Comparison of ENCODE assay signal across 12 mouse cellular contexts in genomic region chr7:18942376-18942775, GRCm38 (mm10). TPM values are rescaled to one million over a fixed set of nuclear protein-coding genes. Genes with fewer than 3 reads are reported as not detected.
A peak's percentile ranks its signal among the peaks of the same experiment; 100 is the strongest.
DNase-seq lines count a peak whose midpoint lies in the region; ATAC-seq and TF ChIP-seq lines count a peak whose summit lies in the region.
"Had no signal": no experiment of that assay in that cellular context is flagged by ENCODE, and none has a peak within 500 bp of the region (broad histone marks: within the 10 kb centered on the region; RNA-seq: fewer than 3 reads in every experiment).

No protein-coding gene starts in this region.

- TF ChIP-seq POLR2A in thymus, adult 2 months (IDR thresholded peaks at IDR 0.05; ENCODE audit: control insufficient read depth, extremely low read depth, insufficient read depth, low read length, poor library complexity): no peak

- H3K4me1 ChIP-seq in forebrain, embryonic 10.5 days: peaks cover 51% of the 10 kb centered on the region
- H3K4me1 ChIP-seq in hindbrain, postnatal 0 days (ENCODE audit: insufficient read depth, low read length): no peaks in the 10 kb centered on the region; the same call in 1 of the 2 replicates
- peaks cover 24% of the 10 kb centered on the region for H3K4me1 ChIP-seq in neural tube, embryonic 14.5 days (ENCODE audit: control insufficient read depth, insufficient read depth, low read length)
- H3K4me1 ChIP-seq in thymus, adult 2 months (replicated peaks; ENCODE audit: control insufficient read depth, insufficient read depth, low read length): no peaks in the 10 kb centered on the region
- H3K4me1 ChIP-seq: liver, embryonic 13.5 days had no signal

- no peaks in the 10 kb centered on the region for H3K27me3 ChIP-seq in forebrain, embryonic 10.5 days (ENCODE audit: poor library complexity, severe bottlenecking)
- H3K27me3 ChIP-seq in hindbrain, postnatal 0 days (ENCODE audit: insufficient read depth, low read length): no peaks in the 10 kb centered on the region
- no peaks in the 10 kb centered on the region for H3K27me3 ChIP-seq in neural tube, embryonic 14.5 days (ENCODE audit: control insufficient read depth, insufficient read depth, low read length)
- no peaks in the 10 kb centered on the region for H3K27me3 ChIP-seq in thymus, adult 2 months (ENCODE audit: control insufficient read depth, insufficient read depth, low read length)

- H3K4me3 ChIP-seq in forebrain, embryonic 10.5 days: peak overlapping the region; percentile 16; the same call in 1 of the 2 replicates
- H3K4me3 ChIP-seq in hindbrain, postnatal 0 days (ENCODE audit: low read length): no peak overlapping the region
- H3K4me3 ChIP-seq in neural tube, embryonic 14.5 days (ENCODE audit: low read depth, low read length): no peak overlapping the region
- no peak overlapping the region for H3K4me3 ChIP-seq in thymus, adult 2 months (ENCODE audit: control insufficient read depth, insufficient read depth, low read length)
- H3K4me3 ChIP-seq: liver, embryonic 13.5 days had no signal

- peaks cover 30% of the 10 kb centered on the region for H3K36me3 ChIP-seq in forebrain, embryonic 10.5 days (replicated peaks)
- peaks cover 15% of the 10 kb centered on the region; the same call in 1 of the 2 replicates for H3K36me3 ChIP-seq in hindbrain, postnatal 0 days (ENCODE audit: insufficient read depth, low read length)
- peaks cover 11% of the 10 kb centered on the region; the same call in 1 of the 2 replicates for H3K36me3 ChIP-seq in neural tube, embryonic 14.5 days (ENCODE audit: control insufficient read depth, insufficient read depth, low read length)
- H3K36me3 ChIP-seq in thymus, adult 2 months (ENCODE audit: control insufficient read depth, insufficient read depth, low read length): no peaks in the 10 kb centered on the region
- H3K36me3 ChIP-seq: liver, embryonic 13.5 days had no signal

- H3K4me2 ChIP-seq in hindbrain, postnatal 0 days (ENCODE audit: low read depth, low read length): 0 out of 2 replicates have a peak overlapping the region, but pooled peaks have one; percentile 5
- H3K4me2 ChIP-seq in neural tube, embryonic 14.5 days (ENCODE audit: low read depth, low read length): peak overlapping the region; percentile 14; the same call in 1 of the 2 replicates
- H3K4me2 ChIP-seq: liver, embryonic 13.5 days had no signal

- DNase-seq in retina, postnatal 1 day: peak; percentile 73
- DNase-seq in retina, embryonic 14.5 days (ENCODE audit: low spot score): no peak
- no peak for DNase-seq in forebrain, embryonic 10.5 days (ENCODE audit: extremely low spot score, low spot score)
- DNase-seq in hindbrain, postnatal 0 days (ENCODE audit: low spot score): peak; percentile 72
- no peak for DNase-seq in lung, postnatal 14 days
- DNase-seq in thymus, adult 2 months: no peak
- DNase-seq: cerebellum, adult 11 months; heart, adult 18-20 months; liver, embryonic 13.5 days had no signal

- 35% methylated on average over 1 of the region's 1 CpGs for WGBS in forebrain, embryonic 10.5 days
- WGBS in hindbrain, postnatal 0 days: 6% methylated on average over 1 of the region's 1 CpGs
- 5% methylated on average over 1 of the region's 1 CpGs for WGBS in neural tube, embryonic 14.5 days
- WGBS in thymus, adult 2 months: 84% methylated on average over 1 of the region's 1 CpGs

- H3K27ac ChIP-seq in forebrain, embryonic 10.5 days: peak overlapping the region; percentile 81
- peak overlapping the region; percentile 67 for H3K27ac ChIP-seq in hindbrain, postnatal 0 days
- H3K27ac ChIP-seq in neural tube, embryonic 14.5 days (ENCODE audit: low read depth, low read length): peak overlapping the region; percentile 55
- no peak overlapping the region for H3K27ac ChIP-seq in thymus, adult 2 months (ENCODE audit: control insufficient read depth, insufficient read depth, low read length)
- H3K27ac ChIP-seq: liver, embryonic 13.5 days had no signal

- H3K9me3 ChIP-seq in forebrain, embryonic 10.5 days: no peaks in the 10 kb centered on the region
- H3K9me3 ChIP-seq in hindbrain, postnatal 0 days (ENCODE audit: low read length): no peaks in the 10 kb centered on the region
- no peaks in the 10 kb centered on the region for H3K9me3 ChIP-seq in neural tube, embryonic 14.5 days (ENCODE audit: control insufficient read depth, low read length)
- H3K9me3 ChIP-seq: liver, embryonic 13.5 days had no signal

- H3K9ac ChIP-seq in hindbrain, postnatal 0 days (replicated peaks; ENCODE audit: low read length): 0 out of 2 replicates have a peak overlapping the region, but pooled peaks have one; percentile 1
- H3K9ac ChIP-seq in neural tube, embryonic 14.5 days (replicated peaks; ENCODE audit: low read depth, low read length): no peak overlapping the region
- H3K9ac ChIP-seq: liver, embryonic 13.5 days had no signal

- peak; percentile 82 for ATAC-seq in hindbrain, postnatal 0 days
- peak; percentile 68; the same call in 1 of the 2 replicates for ATAC-seq in neural tube, embryonic 14.5 days (ENCODE audit: low read depth)
- ATAC-seq: inflammation-experienced regulatory T-cells, adult 6 months had no signal

- no peak for TF ChIP-seq CTCF in hindbrain, postnatal 0 days (IDR thresholded peaks at IDR 0.05; ENCODE audit: low read depth)
- TF ChIP-seq CTCF in thymus, adult 2 months (IDR thresholded peaks at IDR 0.05; ENCODE audit: borderline replicate concordance, control insufficient read depth, extremely low read depth, insufficient read depth, low read length, poor library complexity): no peak

RNA-seq across cellular contexts. Expression of gene Nova2, which starts 16.7 kb away (rescaled TPM):
- polyA plus RNA-seq in forebrain, embryonic 10.5 days (2016; fragmentation: Nextera tagmentation; extraction: Ambion mirVana): 2.2 and 2.9 TPM in 2 replicates
- total RNA-seq in hindbrain, postnatal 0 days (2014; rRNA removed): 18.3 and 19.8 TPM in 2 replicates
- polyA plus RNA-seq in hindbrain, postnatal 0 days (2015; fragmentation: Nextera tagmentation; extraction: Ambion mirVana): 9.2 and 9.7 TPM in 2 replicates
- polyA plus RNA-seq in neural tube, embryonic 14.5 days (2014; fragmentation: Nextera tagmentation; extraction: Ambion mirVana): 17.1 and 18.4 TPM in 2 replicates
- 0.39 and 0.40 TPM in 2 replicates for polyA plus RNA-seq in thymus, adult 2 months (2012; rRNA removed)
- total RNA-seq: megakaryocyte, adult 5-6 weeks had no signal

RNA-seq across cellular contexts. Expression of gene Ccdc61, which starts 32.2 kb away (rescaled TPM):
- 30.0 and 31.0 TPM in 2 replicates for polyA plus RNA-seq in forebrain, embryonic 10.5 days (2016; fragmentation: Nextera tagmentation; extraction: Ambion mirVana)
- 22.0 and 31.5 TPM in 2 replicates for total RNA-seq in hindbrain, postnatal 0 days (2014; rRNA removed)
- polyA plus RNA-seq in hindbrain, postnatal 0 days (2015; fragmentation: Nextera tagmentation; extraction: Ambion mirVana): 32.9 and 35.2 TPM in 2 replicates
- 17.6 and 20.2 TPM in 2 replicates for polyA plus RNA-seq in neural tube, embryonic 14.5 days (2014; fragmentation: Nextera tagmentation; extraction: Ambion mirVana)
- 56.5 and 67.1 TPM in 2 replicates for polyA plus RNA-seq in thymus, adult 2 months (2012; rRNA removed)

RNA-seq across cellular contexts. Expression of gene Nanos2, which starts 44.8 kb away (rescaled TPM):
- polyA plus RNA-seq in forebrain, embryonic 10.5 days (2016; fragmentation: Nextera tagmentation; extraction: Ambion mirVana): 0.15 TPM in 1 of 2 replicates, not detected in the other
- 1.3 and 2.6 TPM in 2 replicates for total RNA-seq in hindbrain, postnatal 0 days (2014; rRNA removed)
- polyA plus RNA-seq in hindbrain, postnatal 0 days (2015; fragmentation: Nextera tagmentation; extraction: Ambion mirVana): 1.6 TPM in 2 replicates
- polyA plus RNA-seq in neural tube, embryonic 14.5 days (2014; fragmentation: Nextera tagmentation; extraction: Ambion mirVana): 0.84 and 1.1 TPM in 2 replicates
- 0.12 TPM in 1 of 2 replicates, not detected in the other for polyA plus RNA-seq in thymus, adult 2 months (2012; rRNA removed)
- total RNA-seq: heart, adult 18-20 months; megakaryocyte, adult 5-6 weeks had no signal
- polyA plus RNA-seq: inflammation-experienced regulatory T-cells, adult 6 months; liver, embryonic 13.5 days had no signal

RNA-seq across cellular contexts. Expression of gene Mypop, which starts 48.7 kb away (rescaled TPM):
- polyA plus RNA-seq in forebrain, embryonic 10.5 days (2016; fragmentation: Nextera tagmentation; extraction: Ambion mirVana): 3.9 and 4.4 TPM in 2 replicates
- total RNA-seq in hindbrain, postnatal 0 days (2014; rRNA removed): 22.5 and 26.1 TPM in 2 replicates
- polyA plus RNA-seq in hindbrain, postnatal 0 days (2015; fragmentation: Nextera tagmentation; extraction: Ambion mirVana): 5.6 and 6.0 TPM in 2 replicates
- polyA plus RNA-seq in neural tube, embryonic 14.5 days (2014; fragmentation: Nextera tagmentation; extraction: Ambion mirVana): 6.0 and 6.9 TPM in 2 replicates
- polyA plus RNA-seq in thymus, adult 2 months (2012; rRNA removed): 3.6 and 5.0 TPM in 2 replicates

Comparison
In these comparisons a context has a peak if more than half of its experiments do, and no peak if none do; other contexts are left out.
1. DNase-seq: peak in retina, postnatal 1 day (single experiment) and hindbrain, postnatal 0 days (single experiment); none in retina, embryonic 14.5 days (single experiment), forebrain, embryonic 10.5 days (single experiment), lung, postnatal 14 days (single experiment) and thymus, adult 2 months (single experiment).